ENCODE assay signal across 16 mouse cellular contexts in genomic region chr5:18211395-18212057, GRCm38 (mm10).
"Had no signal": no experiment of that assay in that cellular context is flagged by ENCODE, and none has a peak within 500 bp of the region (broad histone marks: within the 10 kb centered on the region; RNA-seq: fewer than 3 reads in every experiment).

No protein-coding gene starts in this region.

- DNase-seq: liver, embryonic 13.5 days; liver, postnatal 0 days; lung, adult 2 months; lung, postnatal 10 days; right cerebral cortex, postnatal 14 days; thymus, adult 2 months; thymus, postnatal 25 days; thymus, postnatal 4 days had no signal

- H3K9me3 ChIP-seq: liver, embryonic 13.5 days; liver, embryonic 15.5 days; lung, embryonic 15.5 days; megakaryocyte, embryonic 14.5 days; midbrain, embryonic 13.5 days; midbrain, embryonic 15.5 days; neural tube, embryonic 12.5 days had no signal

- H3K9ac ChIP-seq: liver, embryonic 13.5 days; liver, embryonic 15.5 days; liver, postnatal 0 days; lung, embryonic 15.5 days; midbrain, embryonic 13.5 days; midbrain, embryonic 15.5 days; neural tube, embryonic 12.5 days had no signal

- H3K4me1 ChIP-seq: liver, embryonic 13.5 days; liver, embryonic 15.5 days; lung, embryonic 15.5 days; megakaryocyte, embryonic 14.5 days; midbrain, embryonic 13.5 days; midbrain, embryonic 15.5 days; neural tube, embryonic 12.5 days had no signal

- H3K27ac ChIP-seq: liver, embryonic 13.5 days; liver, embryonic 15.5 days; lung, embryonic 15.5 days; macrophage; midbrain, embryonic 13.5 days; midbrain, embryonic 15.5 days; neural tube, embryonic 12.5 days had no signal

- H3K27me3 ChIP-seq: liver, embryonic 13.5 days; liver, embryonic 15.5 days; lung, embryonic 15.5 days; megakaryocyte, embryonic 14.5 days; midbrain, embryonic 13.5 days; midbrain, embryonic 15.5 days; neural tube, embryonic 12.5 days had no signal

- H3K4me3 ChIP-seq: liver, embryonic 13.5 days; liver, embryonic 15.5 days; lung, embryonic 15.5 days; megakaryocyte, embryonic 14.5 days; midbrain, embryonic 13.5 days; midbrain, embryonic 15.5 days; neural tube, embryonic 12.5 days had no signal

- ATAC-seq: liver, postnatal 0 days; midbrain, embryonic 13.5 days; midbrain, embryonic 15.5 days had no signal

- H3K4me2 ChIP-seq: liver, embryonic 13.5 days; liver, embryonic 15.5 days; lung, embryonic 15.5 days; midbrain, embryonic 11.5 days; midbrain, embryonic 13.5 days; midbrain, embryonic 15.5 days; neural tube, embryonic 12.5 days had no signal

- H3K36me3 ChIP-seq: liver, embryonic 13.5 days; liver, embryonic 15.5 days; lung, embryonic 15.5 days; midbrain, embryonic 13.5 days; midbrain, embryonic 15.5 days; neural tube, embryonic 12.5 days had no signal
